Mouse (Mus musculus): Measurements from ENCODE around the gene Phospho1.
A peak's percentile ranks its signal among the peaks of the same experiment; 100 is the strongest.

Gene Phospho1

GRCm38 (mm10) chr11:95811741-95812140 is 12.6 kb upstream of the Phospho1 start:
- no peak for DNase-seq (ENCODE audit: low read depth, low spot score)

DNA sequence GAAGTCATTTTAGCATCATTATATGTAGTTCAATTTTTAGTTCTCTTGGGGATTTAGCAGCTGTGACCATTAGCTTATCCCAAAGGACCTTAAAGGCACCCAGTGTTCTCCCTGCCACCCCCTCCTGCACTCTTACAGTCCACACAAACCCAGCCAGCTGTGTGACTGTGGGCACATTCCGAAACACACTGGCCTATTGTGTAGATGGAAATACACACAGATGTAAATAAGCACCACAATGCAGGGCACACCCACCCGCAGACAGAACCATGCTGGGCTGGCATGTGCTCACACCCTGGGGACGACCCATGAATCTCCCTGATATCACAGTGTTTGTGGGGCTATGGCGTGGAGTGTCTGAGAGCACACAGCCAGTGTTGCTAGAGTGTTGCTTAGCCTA is 12.1 kb upstream of the Phospho1 start:
- peak; percentile 71 for DNase-seq (ENCODE audit: low read depth, low spot score)

DNA sequence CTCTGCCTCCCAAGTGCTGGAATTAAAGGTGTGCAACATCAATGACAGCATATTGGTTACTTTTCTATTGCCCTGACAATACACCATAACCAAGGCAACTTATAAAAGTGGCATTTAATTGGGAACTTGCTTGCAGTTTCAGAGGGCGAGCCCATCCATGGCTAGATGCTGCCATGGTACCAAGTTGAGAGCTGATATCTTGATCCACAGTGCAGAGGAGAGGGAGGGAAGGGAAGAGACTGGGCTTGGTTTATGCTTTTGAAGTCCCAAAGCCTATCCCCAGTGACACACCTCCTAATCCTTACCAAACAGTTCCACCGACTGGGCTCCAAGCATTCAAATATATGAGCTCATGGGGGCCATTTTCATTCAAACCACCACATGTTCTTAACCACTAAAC is 10.2 kb upstream of the Phospho1 start:
- DNase-seq (ENCODE audit: low read depth, low spot score), result no peak

- peak; percentile 27 for DNase-seq (ENCODE audit: low read depth, low spot score)
Observed at GRCm38 (mm10) chr11:95814857-95815256, 9.4 kb upstream of the Phospho1 start.

DNA sequence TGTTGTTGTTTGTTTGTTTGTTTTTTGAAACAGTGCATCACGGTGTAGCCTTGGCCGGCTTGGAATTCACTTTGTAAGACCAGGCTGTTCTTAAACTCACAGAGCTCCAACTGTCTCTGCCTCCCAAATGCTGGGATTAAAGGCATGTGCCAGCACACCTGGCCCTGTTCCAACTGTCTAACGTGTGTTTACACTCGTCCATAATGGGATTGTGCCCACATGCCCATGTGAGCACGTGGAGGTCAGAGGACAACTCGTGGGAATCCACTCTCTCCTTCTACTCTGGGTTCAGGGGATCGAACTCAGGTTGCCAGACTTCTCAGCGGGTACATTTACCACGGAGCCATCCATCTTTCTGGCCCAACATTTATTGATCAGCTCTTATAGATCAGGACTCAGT is 8.9 kb upstream of the Phospho1 start:
- no peak for DNase-seq (ENCODE audit: low read depth, low spot score)

DNA sequence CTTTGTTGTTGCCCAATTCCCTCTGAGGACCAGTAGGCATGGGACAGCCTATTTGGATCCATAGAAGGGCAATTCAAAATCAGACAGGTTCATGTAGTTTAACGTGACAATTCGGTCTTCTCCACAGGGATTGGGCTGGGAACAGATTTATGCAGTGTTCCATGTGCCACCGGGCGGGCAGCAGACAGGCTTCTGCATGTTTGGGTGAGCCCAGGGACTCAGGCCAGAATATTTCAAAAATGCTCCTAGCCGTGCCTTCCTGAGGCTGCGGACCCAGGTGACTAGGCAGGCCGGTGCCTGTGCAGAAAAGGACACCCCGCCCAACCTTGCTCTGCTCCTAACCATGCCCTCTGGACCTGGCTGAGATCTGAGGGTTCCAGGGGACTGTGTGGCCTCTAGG is 5.2 kb upstream of the Phospho1 start:
- DNase-seq (ENCODE audit: low read depth, low spot score), result no peak

GRCm38 (mm10) chr11:95821511-95821910 is 2.8 kb upstream of the Phospho1 start:
- DNase-seq (ENCODE audit: low read depth, low spot score), result no peak

- no peak for DNase-seq (ENCODE audit: low read depth, low spot score)
Observed at GRCm38 (mm10) chr11:95822437-95822836, 1.9 kb upstream of the Phospho1 start.

GRCm38 (mm10) chr11:95824877-95825243 is 561 bp downstream of the Phospho1 start:
- DNase-seq (ENCODE audit: low read depth, low spot score), result no peak

GRCm38 (mm10) chr11:95825625-95826024 is 1.3 kb downstream of the Phospho1 start:
- no peak for DNase-seq (ENCODE audit: low read depth, low spot score)

DNA sequence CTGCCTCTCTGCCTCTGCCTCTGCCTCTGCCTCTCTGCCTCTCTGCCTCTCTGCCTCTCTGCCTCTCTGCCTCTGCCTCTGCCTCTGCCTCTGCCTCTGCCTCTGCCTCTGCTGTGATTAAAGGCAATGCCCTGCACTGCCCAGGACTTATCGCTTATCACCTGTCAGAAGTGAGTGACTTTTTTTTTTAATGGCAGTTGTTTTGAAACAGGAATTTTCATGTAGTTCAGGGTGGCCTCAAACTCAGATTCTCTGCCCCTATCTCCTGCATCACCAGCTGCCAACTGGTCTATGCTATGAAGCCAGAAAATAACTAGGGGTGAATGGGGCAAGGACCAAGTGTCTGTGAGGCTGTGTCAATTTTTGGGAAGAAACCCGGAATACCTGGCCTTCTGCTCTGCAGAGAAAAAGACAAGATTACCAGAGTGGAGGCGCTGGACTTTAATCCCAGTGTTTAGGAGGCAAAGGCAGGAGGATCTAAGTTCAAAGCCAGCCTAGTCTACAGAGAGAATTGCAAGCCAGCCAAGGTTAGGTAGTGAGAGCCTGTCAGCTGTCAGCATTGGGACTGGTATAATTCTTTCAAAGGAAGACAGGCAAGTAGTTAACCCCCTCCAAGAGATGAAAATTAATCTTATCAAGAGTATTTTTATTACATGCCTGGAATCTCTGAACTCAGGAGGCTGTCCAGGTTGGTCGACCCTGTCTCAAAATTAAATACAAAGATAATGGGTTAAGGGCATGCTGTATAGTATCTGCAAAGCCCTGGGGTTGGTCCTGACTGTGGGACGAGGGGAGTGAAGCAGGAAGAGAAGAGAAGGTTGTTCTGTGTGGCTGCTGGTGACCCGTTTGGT is 2.2 kb downstream of the Phospho1 start:
- no peak for DNase-seq (ENCODE audit: low read depth, low spot score)

- DNase-seq (ENCODE audit: low read depth, low spot score), result peak; percentile 43
Observed at GRCm38 (mm10) chr11:95827168-95827447, 2.8 kb downstream of the Phospho1 start.

DNA sequence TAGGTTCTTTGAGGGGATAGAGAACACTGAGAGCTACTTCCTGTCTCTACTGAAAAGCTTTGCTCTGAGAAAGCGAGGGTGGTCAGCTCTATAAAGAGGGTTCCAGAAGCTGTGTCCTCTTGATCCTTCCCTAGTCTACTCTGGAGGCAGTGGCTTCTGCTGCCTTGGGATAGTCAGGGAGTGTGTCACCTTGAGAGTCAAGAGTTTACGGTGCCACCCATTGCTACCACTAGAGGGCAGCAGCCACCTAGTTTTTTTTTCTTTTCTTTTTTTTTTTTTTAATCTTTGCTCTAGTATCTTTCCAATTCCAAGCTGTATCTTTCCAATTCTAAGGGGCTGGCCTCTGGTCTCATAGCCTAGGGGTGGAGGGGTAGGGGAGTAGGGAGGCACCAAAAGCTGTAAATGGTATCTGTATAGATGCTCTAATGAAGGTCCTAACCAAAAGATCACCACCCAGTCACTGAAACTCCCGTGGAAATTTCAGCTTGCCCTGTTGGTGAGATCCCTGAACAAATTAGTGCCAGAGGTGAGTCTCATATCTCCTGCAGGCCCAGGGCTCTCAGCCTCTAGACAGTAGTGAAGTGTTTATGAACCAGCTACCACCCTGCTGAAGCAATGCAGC is 3.3 kb downstream of the Phospho1 start:
- peak; percentile 82 for DNase-seq (ENCODE audit: low read depth, low spot score)

GRCm38 (mm10) chr11:95828181-95828964 is 4.1 kb downstream of the Phospho1 start:
- DNase-seq (ENCODE audit: low read depth, low spot score), result no peak

GRCm38 (mm10) chr11:95829526-95830050 is 5.3 kb downstream of the Phospho1 start:
- DNase-seq (ENCODE audit: low read depth, low spot score), result no peak

- peak; percentile 71 for DNase-seq (ENCODE audit: low read depth, low spot score)
Observed at GRCm38 (mm10) chr11:95830411-95831275, 6.3 kb downstream of the Phospho1 start.

GRCm38 (mm10) chr11:95831276-95831619 is 6.9 kb downstream of the Phospho1 start:
- DNase-seq (ENCODE audit: low read depth, low spot score), result no peak

- peak; percentile 75 for DNase-seq (ENCODE audit: low read depth, low spot score)
Observed at GRCm38 (mm10) chr11:95831641-95832040, 7.3 kb downstream of the Phospho1 start.

DNA sequence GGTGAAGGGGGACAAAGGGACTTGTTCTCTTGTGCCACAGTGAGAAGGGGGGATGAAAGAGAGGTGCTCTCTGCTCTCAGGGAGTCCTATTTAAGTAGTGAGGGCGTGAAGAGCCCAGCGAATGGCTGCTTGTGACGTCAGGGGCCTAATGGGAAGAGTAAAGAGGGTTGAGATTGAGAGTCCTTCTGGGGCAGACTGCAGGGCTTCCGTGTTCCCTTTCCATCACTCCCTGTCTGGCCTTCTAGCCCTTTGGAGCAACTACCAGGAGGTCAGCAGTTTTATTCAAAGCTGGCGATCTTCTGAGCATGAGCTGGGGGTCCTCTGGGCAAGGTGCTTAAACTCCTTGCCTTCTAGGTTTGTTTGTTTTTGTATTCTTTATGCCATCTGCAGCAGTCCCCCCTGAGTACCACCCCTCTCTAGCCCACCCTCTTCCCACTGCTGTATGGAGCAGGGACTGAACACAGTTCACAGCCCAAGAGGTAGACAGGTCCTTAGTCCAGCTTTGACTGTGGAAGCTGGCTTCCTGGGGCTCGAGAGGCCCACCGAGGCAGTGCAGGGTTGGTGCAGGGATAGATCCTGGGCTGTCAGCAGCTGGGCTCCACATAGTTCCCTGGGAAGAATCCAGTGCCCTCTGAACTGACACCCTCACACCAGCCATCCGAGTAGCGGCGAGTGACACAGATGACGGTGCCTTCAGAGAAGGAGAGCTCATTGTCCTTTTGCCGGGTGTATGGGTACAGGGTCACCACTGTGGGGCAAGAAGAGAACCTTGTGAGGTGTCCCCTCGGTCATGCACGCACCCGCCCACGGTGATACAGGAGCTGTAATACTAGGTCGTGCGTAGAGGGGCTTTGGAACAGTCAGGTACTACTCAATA is 8.1 kb downstream of the Phospho1 start:
- no peak for DNase-seq (ENCODE audit: low read depth, low spot score)

DNA sequence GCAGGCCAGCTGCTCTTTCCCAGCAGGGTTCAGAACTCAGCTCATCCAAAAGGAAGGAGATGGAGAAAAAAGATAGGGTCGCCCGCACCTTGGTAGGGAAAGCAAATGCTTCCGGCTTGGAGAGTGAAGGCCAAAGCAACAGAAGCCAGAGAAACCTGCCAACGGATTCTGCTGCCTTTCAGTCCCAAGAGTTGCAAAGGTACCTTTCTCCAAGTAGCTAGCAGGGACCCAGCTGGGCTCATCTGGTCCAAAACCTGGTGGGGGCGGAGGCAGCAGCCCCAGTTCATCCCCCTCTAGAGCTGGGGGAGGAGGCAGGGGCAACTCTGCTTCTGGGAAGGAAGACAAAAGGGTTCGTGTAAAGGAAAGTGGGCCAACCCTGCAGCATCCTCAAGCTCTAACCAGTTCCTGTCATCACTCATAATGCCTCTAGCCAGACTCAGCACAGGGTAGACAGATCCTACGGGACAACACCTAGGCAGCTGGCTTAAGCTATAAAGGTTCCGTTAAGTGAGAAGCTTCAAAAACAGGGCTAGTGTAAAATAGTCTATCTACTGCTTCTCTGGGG is 8.8 kb downstream of the Phospho1 start:
- no peak for DNase-seq (ENCODE audit: low read depth, low spot score)
